Mouse (Mus musculus): ENCODE measurements around the gene Pbx1.

The Pbx1 gene

GRCm38 (mm10) chr1:168169052-168169779 lies 262.9 kb downstream of the Pbx1 start:
- DNase-seq (ENCODE audit: low spot score): no peak

DNA sequence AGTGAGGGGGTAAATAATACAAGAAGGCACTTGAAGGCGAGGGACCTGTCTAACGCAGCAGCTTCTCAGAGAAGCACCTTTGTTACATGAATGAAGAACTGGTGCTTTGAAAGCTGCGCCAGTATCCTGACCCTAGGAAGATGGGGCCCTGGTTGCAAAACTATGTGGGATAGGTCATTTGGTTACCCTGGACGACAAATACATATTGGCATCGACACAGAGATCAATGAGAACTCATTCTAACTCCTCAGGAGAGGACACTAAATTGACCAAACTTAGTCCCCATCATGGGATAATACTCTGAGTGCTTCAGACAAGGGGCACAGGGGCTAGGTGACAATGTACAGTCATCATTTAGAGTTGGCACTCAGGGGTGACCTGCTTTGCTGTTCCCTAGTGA lies 264.3 kb downstream of the Pbx1 start:
- no peak for DNase-seq (ENCODE audit: low spot score)

DNA sequence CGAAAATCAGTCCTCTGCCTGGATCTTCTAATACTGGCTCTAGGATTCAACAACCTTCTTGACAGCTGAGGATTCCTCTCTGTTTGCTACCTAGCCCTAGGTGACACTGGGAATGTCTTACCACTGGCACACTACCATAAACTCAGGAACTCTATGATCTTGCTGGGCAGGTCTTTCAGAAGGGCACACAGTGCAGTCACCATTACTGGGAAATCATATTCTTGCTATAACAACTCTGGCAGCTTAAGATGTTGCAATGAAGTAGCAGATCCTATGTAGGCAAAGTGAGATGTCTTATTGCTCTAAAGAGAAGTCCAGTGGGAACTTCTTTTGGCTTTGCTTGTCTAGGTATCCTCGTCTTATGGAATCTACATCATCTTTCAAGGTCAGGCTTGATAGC lies 265.2 kb downstream of the Pbx1 start:
- no peak for DNase-seq (ENCODE audit: low spot score)

- DNase-seq (ENCODE audit: low spot score): no peak
These were observed 267.1 kb downstream of the Pbx1 start for GRCm38 (mm10) chr1:168164945-168165344.

DNA sequence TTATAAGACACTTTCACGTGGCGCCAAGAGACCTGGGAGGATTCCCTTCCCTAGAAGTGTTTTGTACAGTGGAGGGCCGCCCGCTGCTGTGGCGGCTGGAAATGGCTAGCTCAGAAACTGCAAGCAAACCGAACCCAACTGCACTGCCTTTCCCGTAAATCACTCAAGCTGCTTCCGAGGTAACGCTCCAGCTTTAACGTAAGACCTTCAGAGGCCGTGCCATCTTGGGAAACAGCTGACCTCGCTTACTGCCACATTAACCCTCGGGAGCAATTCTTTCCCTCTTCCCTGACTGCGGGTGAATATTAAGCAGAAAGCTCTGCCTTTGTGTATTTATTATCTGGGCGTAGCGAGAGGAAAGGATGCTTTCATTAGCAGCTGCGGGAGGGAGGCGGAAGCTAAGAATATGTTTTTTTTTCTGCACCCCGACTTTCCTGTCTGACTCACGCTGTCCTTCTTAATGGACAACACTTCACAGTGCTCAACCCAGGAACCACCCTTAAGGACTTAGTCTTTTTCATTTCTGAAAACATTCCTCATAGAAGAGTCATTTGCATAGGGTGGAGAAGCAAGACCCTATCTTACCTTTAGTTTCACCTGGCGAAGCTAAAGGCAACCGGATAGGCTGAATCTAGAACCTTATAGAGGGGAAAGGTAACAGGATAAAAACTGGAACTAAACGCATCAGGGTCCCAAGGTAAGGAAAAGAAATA lies 268.4 kb downstream of the Pbx1 start:
- peak; percentile 73 for DNase-seq (ENCODE audit: low spot score)

GRCm38 (mm10) chr1:168139138-168139682 lies 292.9 kb downstream of the Pbx1 start:
- DNase-seq (ENCODE audit: low spot score): no peak

GRCm38 (mm10) chr1:168138669-168139068 lies 293.4 kb downstream of the Pbx1 start:
- no peak for DNase-seq (ENCODE audit: low spot score)

DNA sequence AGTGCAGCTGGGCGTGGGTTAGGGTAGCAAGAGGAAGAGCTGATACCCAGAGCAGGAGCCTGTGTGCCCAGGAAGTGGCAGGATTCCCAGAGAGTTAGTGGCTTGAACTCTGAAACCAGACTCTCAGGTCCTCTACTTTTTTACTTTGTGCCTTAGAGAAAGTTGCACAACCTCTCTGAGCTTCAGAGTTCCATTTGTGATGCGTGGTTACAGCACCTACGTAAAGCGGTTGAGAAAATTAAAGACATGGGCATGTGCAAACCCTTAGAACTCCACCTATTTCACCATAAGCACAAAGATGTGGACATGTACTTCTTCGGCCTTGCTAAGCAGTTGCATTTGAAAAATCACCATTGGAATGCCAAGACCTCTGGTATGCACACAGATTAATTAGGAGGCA lies 294.2 kb downstream of the Pbx1 start:
- DNase-seq (ENCODE audit: low spot score): no peak

DNA sequence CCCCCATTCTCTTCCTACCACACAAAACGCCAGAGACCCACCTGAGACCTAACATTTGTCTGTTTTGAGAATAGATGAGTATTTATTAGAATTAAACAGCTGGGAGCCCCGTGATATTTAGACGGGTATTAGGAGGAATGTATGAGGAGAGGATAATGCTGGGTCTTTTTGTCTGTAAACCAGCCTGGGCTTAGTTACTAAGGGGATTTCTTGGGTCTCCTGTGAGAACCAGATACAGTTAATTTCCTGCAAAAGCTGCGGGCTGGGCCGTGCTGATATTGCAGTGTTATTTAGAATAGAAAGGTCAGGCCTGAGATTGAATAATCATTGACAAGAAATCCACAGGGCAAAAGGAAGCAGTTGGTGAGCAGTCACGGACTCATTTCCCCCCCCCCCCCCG lies 296.5 kb downstream of the Pbx1 start:
- no peak for DNase-seq (ENCODE audit: low spot score)

DNA sequence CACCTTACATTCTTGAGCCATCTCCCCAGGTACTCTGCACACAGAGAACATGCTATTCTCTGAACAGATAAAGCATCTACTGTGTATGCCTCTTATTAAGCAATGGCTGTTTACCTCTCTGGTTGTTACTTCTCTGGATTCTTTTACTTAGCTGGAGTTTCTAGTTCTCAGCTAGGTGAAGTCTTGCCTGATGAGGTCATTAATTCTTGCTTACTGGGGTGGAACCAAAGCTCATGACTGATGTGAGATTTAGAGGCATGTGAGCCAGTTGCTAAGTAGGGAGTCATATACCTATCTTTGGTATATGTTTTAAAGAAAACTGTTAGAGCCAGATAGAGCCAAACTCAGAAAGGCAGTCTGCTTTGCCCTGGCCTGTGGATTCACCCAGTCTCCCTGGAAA lies 298.4 kb downstream of the Pbx1 start:
- DNase-seq (ENCODE audit: low spot score): no peak

GRCm38 (mm10) chr1:168128004-168128403 lies 304.1 kb downstream of the Pbx1 start:
- no peak for DNase-seq (ENCODE audit: low spot score)

DNA sequence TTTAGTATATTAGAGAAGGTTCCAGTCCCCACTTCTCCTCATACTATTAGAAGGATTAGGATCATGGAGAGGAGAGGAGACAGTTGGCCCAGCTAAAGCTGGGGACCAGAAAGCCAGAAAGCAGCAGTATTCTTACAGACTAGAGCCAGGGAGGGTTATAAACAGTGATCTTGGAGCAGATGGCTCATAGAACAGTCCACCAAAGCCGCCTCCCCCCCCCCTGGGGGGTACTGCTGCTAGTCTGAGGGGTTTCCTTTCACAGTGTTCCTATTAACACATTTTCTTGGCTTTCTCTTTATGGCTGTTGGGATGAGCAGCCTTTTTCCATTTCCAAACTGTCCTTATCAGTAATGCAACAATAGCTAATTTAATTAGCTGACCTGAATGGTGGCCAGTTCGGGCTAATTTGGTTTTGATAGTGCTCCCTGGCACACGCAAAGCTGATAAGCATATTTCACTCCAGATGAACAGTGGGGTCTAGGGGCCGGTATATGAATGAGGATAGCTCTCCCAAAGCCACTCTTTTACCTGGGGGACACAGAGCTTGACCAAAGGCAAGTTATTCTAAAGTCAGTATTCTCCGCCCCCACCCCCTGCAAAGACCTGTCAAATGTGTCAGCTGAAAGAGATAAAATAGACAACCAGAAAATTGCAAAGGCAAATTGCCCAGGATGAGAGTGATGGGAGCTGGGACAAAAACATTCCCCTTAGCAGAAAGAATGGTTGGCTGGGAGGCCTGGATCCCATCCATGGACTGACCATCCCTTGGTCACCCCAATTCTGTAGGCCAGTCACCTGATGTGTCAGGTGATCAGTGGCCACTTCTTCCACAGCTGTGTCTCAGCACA lies 307.2 kb downstream of the Pbx1 start:
- no peak for DNase-seq (ENCODE audit: low spot score)

DNA sequence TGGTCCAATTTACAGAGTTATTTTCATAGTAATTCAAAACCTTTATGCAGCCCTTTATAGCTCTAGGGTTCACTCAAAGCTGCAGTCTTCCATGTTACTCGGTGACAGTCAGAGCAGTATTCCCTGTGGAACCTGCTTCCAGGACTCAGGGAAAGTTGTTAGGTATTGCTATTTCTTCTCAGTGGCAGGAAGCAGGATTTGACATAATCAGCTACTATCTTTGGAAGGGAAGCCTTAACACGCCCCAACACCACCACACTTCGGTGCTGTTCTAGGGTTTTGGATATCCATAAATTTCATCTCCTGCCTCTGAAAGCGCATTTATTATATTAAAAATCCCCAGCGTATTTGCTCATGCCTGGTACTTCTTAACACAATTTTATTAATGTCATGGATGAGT lies 314.0 kb downstream of the Pbx1 start:
- no peak for DNase-seq (ENCODE audit: low spot score)

- DNase-seq (ENCODE audit: low spot score): no peak
These were observed 314.7 kb downstream of the Pbx1 start for GRCm38 (mm10) chr1:168117367-168117766.

GRCm38 (mm10) chr1:168109797-168110196 lies 322.3 kb downstream of the Pbx1 start:
- DNase-seq (ENCODE audit: low spot score): no peak

DNA sequence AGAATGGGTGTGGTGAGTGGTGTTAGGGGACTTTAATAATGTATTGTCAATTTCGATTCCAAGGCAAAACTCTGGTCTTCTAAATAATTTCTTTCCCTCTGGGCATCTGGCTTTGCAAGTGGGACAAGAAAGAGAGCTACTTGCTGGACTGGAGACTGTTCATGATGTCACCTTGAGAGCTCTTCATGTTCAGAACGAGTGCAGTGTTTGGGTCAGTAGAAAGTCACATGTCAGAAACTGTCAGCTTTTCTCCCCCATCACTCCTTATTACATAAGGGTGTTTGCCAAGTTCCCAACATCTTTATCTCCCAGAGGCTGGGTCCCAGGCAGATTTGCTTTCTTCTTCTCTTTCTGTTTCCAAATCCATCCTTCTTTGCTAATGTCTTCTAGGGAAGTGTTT lies 328.2 kb downstream of the Pbx1 start:
- DNase-seq (ENCODE audit: low spot score): no peak

- no peak for DNase-seq (ENCODE audit: low spot score)
These were observed 330.6 kb downstream of the Pbx1 start for GRCm38 (mm10) chr1:168101514-168101913.

DNA sequence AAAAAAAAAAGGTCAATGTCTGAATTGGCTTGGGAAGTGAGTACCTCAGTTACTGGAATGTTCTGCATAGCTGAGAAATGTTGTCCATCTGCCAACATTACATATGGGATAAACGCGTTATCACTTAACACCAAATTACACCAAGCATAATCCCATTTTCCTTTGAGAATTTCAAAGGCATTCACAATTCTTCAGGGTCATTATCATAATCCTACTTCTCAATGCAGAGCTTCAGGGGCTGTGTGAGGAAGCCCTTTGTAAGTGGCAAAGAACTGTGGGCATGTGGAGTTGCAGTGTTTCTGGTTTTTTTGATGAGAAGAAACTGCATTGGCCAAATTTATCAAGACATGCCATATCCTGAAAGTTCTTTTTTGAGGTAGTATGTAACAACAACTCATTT lies 333.3 kb downstream of the Pbx1 start:
- no peak for DNase-seq (ENCODE audit: low spot score)

DNA sequence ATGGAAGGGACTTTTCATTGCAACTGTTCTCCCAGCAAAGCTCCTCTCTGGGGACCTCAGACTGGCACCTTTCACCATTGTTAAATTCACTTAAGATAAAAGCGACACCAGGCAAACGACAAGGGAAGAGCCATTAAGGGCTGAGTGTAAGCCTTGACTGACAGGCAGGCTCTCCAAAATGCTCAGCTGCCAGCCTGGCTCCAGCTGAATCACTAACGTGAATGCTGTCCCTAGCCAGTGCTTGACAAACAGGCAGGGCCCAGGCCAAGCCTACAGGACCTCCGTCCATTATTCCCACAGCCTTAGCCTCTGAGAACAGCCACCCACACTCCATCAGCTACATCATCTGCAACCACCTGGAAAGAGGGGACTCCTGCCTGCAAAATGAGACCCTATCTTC lies 337.4 kb downstream of the Pbx1 start:
- DNase-seq (ENCODE audit: low spot score): no peak

DNA sequence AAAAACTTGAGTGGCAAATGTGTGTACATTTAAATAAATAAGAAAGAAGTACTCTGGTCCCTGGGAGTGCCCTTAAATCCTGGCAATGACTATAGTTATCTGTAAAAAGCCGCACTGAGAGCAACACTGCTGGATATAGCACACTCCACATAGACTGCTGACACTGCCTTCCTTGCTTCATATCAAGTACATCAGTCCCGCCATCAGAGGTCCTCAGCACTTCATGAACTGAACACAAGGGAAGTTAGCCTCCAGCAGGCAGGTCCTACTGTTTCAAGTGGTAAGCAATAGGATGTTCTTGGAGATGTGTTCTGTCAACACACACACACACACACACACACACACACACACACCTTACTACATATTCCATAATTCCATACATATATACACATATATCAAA lies 339.0 kb downstream of the Pbx1 start:
- peak; percentile 33 for DNase-seq (ENCODE audit: low spot score)

DNA sequence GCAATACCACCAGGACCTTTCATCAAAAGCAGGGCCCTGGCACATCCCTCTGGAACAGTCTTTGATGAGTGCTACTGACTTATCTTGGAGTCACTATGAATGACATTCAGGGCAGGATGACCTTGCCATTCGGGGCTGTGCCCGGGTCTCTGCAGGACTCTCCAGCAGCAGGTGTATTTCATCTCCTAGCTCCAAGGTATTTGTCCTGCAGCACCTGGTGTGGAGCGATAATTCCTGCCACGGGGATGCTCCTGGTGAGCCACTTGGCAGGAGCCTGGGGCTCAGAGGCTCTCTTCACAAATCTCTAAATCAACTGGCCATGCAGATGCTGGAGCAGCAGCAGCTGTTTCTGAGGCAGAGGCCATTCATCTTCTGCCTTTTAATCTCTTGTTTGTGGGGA lies 340.4 kb downstream of the Pbx1 start:
- DNase-seq (ENCODE audit: low spot score): no peak

GRCm38 (mm10) chr1:168088680-168089079 lies 343.4 kb downstream of the Pbx1 start:
- no peak for DNase-seq (ENCODE audit: low spot score)

GRCm38 (mm10) chr1:168079394-168079767 lies 352.7 kb downstream of the Pbx1 start:
- DNase-seq (ENCODE audit: low spot score): no peak
